Mouse (Mus musculus): ENCODE results near the gene Ptf1a. TPM values are rescaled to one million over a fixed set of nuclear protein-coding genes. Genes with fewer than 3 reads are reported as not detected.

The Ptf1a gene
- not detected for total RNA-seq (2022)

- no peak for DNase-seq (ENCODE audit: low spot score in 2 of 2)
Measured at GRCm38 (mm10) chr2:19444931-19445831, at the start of gene Ptf1a. Gene Ptf1a (plus strand): TSS chr2:19445663.

- no peak for DNase-seq (ENCODE audit: low spot score in 2 of 2)
Measured at GRCm38 (mm10) chr2:19405409-19405808, 40.1 kb upstream of the Ptf1a start.

GRCm38 (mm10) chr2:19406531-19406930, 38.9 kb upstream of the Ptf1a start:
- DNase-seq (ENCODE audit: low spot score in 2 of 2), result no peak

- DNase-seq (ENCODE audit: low spot score in 2 of 2), result peak; percentile 22 to 76
Measured at GRCm38 (mm10) chr2:19414222-19414965, 31.1 kb upstream of the Ptf1a start.

GRCm38 (mm10) chr2:19415063-19415521, 30.4 kb upstream of the Ptf1a start:
- DNase-seq (ENCODE audit: low spot score in 2 of 2), result peak; percentile 25 to 36

- DNase-seq (ENCODE audit: low spot score in 2 of 2), result no peak
Measured at GRCm38 (mm10) chr2:19416066-19416465, 29.4 kb upstream of the Ptf1a start.

GRCm38 (mm10) chr2:19419686-19420345, 25.6 kb upstream of the Ptf1a start:
- DNase-seq (ENCODE audit: low spot score in 2 of 2), result no peak

- DNase-seq (ENCODE audit: low spot score in 2 of 2), result no peak
Measured at GRCm38 (mm10) chr2:19422226-19422625, 23.2 kb upstream of the Ptf1a start.

GRCm38 (mm10) chr2:19423086-19423485, 22.4 kb upstream of the Ptf1a start:
- DNase-seq (ENCODE audit: low spot score in 2 of 2), result no peak

GRCm38 (mm10) chr2:19429031-19429430, 16.4 kb upstream of the Ptf1a start:
- DNase-seq (ENCODE audit: low spot score in 2 of 2), result no peak

GRCm38 (mm10) chr2:19429691-19430690, 15.5 kb upstream of the Ptf1a start:
- DNase-seq (ENCODE audit: low spot score in 2 of 2), result no peak

- no peak for DNase-seq (ENCODE audit: low spot score in 2 of 2)
Measured at GRCm38 (mm10) chr2:19430746-19431145, 14.7 kb upstream of the Ptf1a start.

GRCm38 (mm10) chr2:19431186-19431585, 14.3 kb upstream of the Ptf1a start:
- no peak for DNase-seq (ENCODE audit: low spot score in 2 of 2)

- DNase-seq (ENCODE audit: low spot score in 2 of 2), result no peak
Measured at GRCm38 (mm10) chr2:19431614-19432323, 13.7 kb upstream of the Ptf1a start.

GRCm38 (mm10) chr2:19444346-19444745, 1.1 kb upstream of the Ptf1a start:
- DNase-seq (ENCODE audit: low spot score in 2 of 2), result no peak

GRCm38 (mm10) chr2:19445871-19446501, 523 bp downstream of the Ptf1a start:
- no peak for DNase-seq (ENCODE audit: low spot score in 2 of 2)

GRCm38 (mm10) chr2:19446746-19447145, 1.3 kb downstream of the Ptf1a start:
- DNase-seq (ENCODE audit: low spot score in 2 of 2), result no peak

- DNase-seq (ENCODE audit: low spot score in 2 of 2), result no peak
Measured at GRCm38 (mm10) chr2:19448042-19448700, 2.7 kb downstream of the Ptf1a start.

GRCm38 (mm10) chr2:19449308-19449707, 3.8 kb downstream of the Ptf1a start:
- DNase-seq (ENCODE audit: low spot score in 2 of 2), result no peak
